Mouse (Mus musculus): ENCODE data around the gene Zfp296. TPM values are rescaled to one million over a fixed set of nuclear protein-coding genes. Genes with fewer than 3 reads are reported as not detected.

The Zfp296 gene
- polyA plus RNA-seq, 1 experiment from 2014 or later = 0.57 TPM

DNA sequence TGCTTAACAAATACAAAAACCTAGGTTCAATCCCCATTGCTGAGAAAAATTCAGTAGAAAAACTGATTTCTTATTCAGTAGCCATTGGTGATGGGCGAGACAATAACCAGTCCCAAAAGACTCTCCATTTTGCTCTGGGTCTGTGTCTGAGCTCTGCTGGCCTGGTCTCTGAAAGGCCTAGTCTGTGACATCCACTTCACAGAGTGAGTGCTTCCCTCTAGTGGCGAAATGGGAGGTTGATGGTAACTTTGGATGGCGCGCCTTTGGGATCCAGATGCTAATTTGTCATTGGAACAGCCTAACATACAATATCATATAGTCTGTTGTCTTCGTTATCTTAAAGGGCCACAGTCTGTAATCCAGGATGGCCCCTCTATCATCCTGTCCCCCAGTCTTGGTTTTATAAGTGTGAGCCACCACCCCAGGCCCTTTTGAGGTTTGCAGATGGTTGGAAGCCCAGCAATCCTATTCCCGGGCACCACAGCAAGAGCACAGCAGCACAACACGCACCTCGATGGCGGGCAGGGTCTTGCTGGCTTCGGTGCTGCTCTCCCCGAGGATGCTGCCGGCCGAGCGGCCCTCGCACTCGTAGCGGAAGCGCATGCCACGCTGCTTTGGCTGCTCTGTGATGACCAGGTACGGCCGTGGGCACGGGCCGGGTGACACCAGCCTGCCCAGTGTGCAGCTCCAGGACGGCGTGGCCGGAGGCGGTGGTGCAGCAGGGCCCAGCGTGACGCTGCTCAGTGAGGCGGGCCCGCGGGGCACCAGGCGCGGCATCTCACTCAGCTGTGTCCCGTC, 42.1 kb downstream of the Zfp296 start:
- H3K4me1 ChIP-seq = peaks cover 5% of the 10 kb centered on the region; the same call in 1 of the 2 replicates
- no peaks in the 10 kb centered on the region for H3K9me3 ChIP-seq
- H3K27ac ChIP-seq (replicated peaks) = no peak overlapping the region
- H3K4me3 ChIP-seq = peak overlapping the region; percentile 24
- peak overlapping the region; percentile 28 for H3K9ac ChIP-seq (replicated peaks)
- peak; percentile 79 for ATAC-seq (replicated peaks)
- H3K36me3 ChIP-seq = no peaks in the 10 kb centered on the region
- peak overlapping the region; percentile 47 for H3K4me2 ChIP-seq (replicated peaks)
- peaks cover 4% of the 10 kb centered on the region; the same call in 1 of the 2 replicates for H3K27me3 ChIP-seq
- WGBS = 10% methylated on average over 35 of the region's 35 CpGs

- Histone ChIP-seq H3K4me2 (replicated peaks) (no peak overlapping the region), H3K4me3 (no peak overlapping the region), H3K4me1 (peaks cover 5% of the 10 kb centered on the region; the same call in 1 of the 2 replicates), H3K9ac (replicated peaks) (no peak overlapping the region), H3K27ac (replicated peaks) (no peak overlapping the region), H3K27me3 (peaks cover 4% of the 10 kb centered on the region; the same call in 1 of the 2 replicates), H3K36me3 (no peaks in the 10 kb centered on the region), H3K9me3 (no peaks in the 10 kb centered on the region)
- 82% methylated on average over 7 of the region's 7 CpGs for WGBS
- ATAC-seq (replicated peaks) = no peak
Observed at GRCm38 (mm10) chr7:19620811-19621210, 43.7 kb downstream of the Zfp296 start.

DNA sequence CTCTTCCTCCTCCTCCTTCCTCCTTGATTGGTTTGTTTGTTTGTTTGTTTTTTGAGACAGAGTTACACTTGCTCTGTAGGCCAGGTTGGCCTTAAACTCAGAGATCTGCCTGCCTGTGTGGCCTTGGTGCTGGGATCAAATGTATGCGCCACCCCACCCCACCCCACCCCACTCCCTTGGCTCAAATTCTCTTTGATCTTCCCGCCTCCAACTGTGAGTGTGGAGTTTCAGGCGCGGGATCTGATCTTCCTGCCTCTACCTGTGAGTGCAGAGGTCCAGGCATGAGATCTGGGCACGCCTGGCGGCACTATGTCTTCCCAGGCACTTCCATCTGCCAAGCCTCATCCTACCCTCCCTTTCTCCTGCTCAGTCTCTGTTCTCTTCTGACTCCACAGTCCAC, 45.2 kb downstream of the Zfp296 start:
- no peak for ATAC-seq (replicated peaks)
- no peak overlapping the region for H3K9ac ChIP-seq (replicated peaks)
- peaks cover 5% of the 10 kb centered on the region; the same call in 1 of the 2 replicates for H3K4me1 ChIP-seq
- H3K4me2 ChIP-seq (replicated peaks) = no peak overlapping the region
- H3K36me3 ChIP-seq = no peaks in the 10 kb centered on the region
- peaks cover 4% of the 10 kb centered on the region; the same call in 1 of the 2 replicates for H3K27me3 ChIP-seq
- H3K27ac ChIP-seq (replicated peaks) = no peak overlapping the region
- WGBS = 38% methylated on average over 6 of the region's 6 CpGs
- no peaks in the 10 kb centered on the region for H3K9me3 ChIP-seq
- no peak overlapping the region for H3K4me3 ChIP-seq

GRCm38 (mm10) chr7:19623433-19623832, 46.3 kb downstream of the Zfp296 start:
- no peak overlapping the region for H3K9ac ChIP-seq (replicated peaks)
- no peaks in the 10 kb centered on the region for H3K36me3 ChIP-seq
- no peak overlapping the region for H3K4me2 ChIP-seq (replicated peaks)
- H3K4me1 ChIP-seq = peaks cover 10% of the 10 kb centered on the region
- H3K4me3 ChIP-seq = no peak overlapping the region
- 79% methylated on average over 2 of the region's 2 CpGs for WGBS
- H3K27ac ChIP-seq (replicated peaks) = no peak overlapping the region
- no peak for ATAC-seq (replicated peaks)
- H3K9me3 ChIP-seq = no peaks in the 10 kb centered on the region
- peaks cover 4% of the 10 kb centered on the region; the same call in 1 of the 2 replicates for H3K27me3 ChIP-seq

- peaks cover 10% of the 10 kb centered on the region; the same call in 1 of the 2 replicates for H3K36me3 ChIP-seq
- H3K27me3 ChIP-seq = no peaks in the 10 kb centered on the region
- no peaks in the 10 kb centered on the region for H3K9me3 ChIP-seq
- no peak overlapping the region for H3K4me2 ChIP-seq (replicated peaks)
- no peak overlapping the region for H3K4me3 ChIP-seq
- WGBS = 72% methylated on average over 3 of the region's 3 CpGs
- H3K4me1 ChIP-seq = peaks cover 15% of the 10 kb centered on the region
- H3K27ac ChIP-seq (replicated peaks) = no peak overlapping the region
- ATAC-seq (replicated peaks) = no peak
- H3K9ac ChIP-seq (replicated peaks) = no peak overlapping the region
Observed at GRCm38 (mm10) chr7:19627721-19628120, 50.6 kb downstream of the Zfp296 start.

- Histone ChIP-seq H3K27ac (replicated peaks) (peak overlapping the region; percentile 74), H3K4me2 (replicated peaks) (peak overlapping the region; percentile 99), H3K4me1 (peaks cover 15% of the 10 kb centered on the region), H3K36me3 (peaks cover 15% of the 10 kb centered on the region), H3K27me3 (no peaks in the 10 kb centered on the region), H3K9ac (replicated peaks) (no peak overlapping the region; the same call in 1 of the 2 replicates), H3K9me3 (no peaks in the 10 kb centered on the region), H3K4me3 (peak overlapping the region; percentile 89)
- ATAC-seq (replicated peaks) = no peak; the same call in 1 of the 2 replicates
- 19% methylated on average over 17 of the region's 17 CpGs for WGBS
Observed at GRCm38 (mm10) chr7:19628192-19628535, 51.1 kb downstream of the Zfp296 start.

DNA sequence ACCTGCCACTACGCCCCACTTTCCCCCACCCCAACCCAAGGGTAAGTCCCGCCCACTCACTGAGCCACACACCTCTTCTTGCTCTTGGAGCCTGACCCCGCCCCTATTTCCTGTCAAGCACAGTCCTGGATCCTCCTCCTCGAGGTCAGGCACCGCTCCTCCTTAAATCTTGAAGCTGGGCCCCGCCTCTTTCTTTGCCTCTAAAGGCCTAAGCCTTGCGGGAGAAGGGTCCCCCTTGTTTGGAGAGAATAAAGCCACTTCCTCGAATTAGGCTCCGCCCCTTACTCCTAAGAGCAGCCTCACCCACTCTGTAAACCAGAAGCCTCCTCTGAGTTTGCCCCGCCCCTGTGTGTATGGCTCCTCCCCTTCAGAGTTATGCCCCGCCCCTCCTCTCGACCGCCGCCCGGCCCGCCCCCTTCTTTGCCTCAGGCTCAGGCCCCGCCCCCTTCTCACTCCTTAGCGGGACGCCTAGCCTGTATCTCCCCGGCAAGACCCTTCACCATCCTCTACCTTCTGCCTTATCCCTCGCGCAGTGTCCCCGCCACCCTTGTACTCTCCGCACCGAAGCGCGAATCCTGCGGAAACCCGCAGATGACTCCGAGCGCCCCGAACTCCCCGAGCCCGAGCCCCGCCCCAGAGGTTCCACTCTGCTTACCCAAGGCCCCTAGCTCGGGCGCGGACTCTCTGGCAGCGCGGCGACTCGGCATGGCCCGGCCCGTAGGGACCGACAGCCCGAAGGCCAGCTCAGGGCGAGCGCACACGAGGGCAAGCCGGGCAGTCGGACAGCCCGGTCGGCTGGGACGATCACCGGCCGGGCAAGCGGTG, 51.7 kb downstream of the Zfp296 start:
- no peaks in the 10 kb centered on the region for H3K9me3 ChIP-seq
- H3K27ac ChIP-seq (replicated peaks) = peak overlapping the region; percentile 74
- no peaks in the 10 kb centered on the region for H3K27me3 ChIP-seq
- peak; percentile 86 for ATAC-seq (replicated peaks)
- peak overlapping the region; percentile 99 for H3K4me2 ChIP-seq (replicated peaks)
- under 1% methylated on average over 57 of the region's 57 CpGs for WGBS
- peak overlapping the region; percentile 89 for H3K4me3 ChIP-seq
- peak overlapping the region; percentile 53 for H3K9ac ChIP-seq (replicated peaks)
- peaks cover 21% of the 10 kb centered on the region for H3K36me3 ChIP-seq
- H3K4me1 ChIP-seq = peaks cover 15% of the 10 kb centered on the region

- H3K27ac ChIP-seq (replicated peaks) = peak within 1 kb of the TSS; percentile 74
- H3K4me1 ChIP-seq = peaks cover 15% of the 10 kb centered on the region
- H3K9ac ChIP-seq (replicated peaks) = peak within 1 kb of the TSS; percentile 53
- H3K27me3 ChIP-seq = no peaks in the 10 kb centered on the region
- H3K4me3 ChIP-seq = peak within 1 kb of the TSS; percentile 89
- peaks cover 27% of the 10 kb centered on the region for H3K36me3 ChIP-seq
- under 1% methylated on average over 35 of the region's 41 CpGs for WGBS
- peak within 1 kb of the TSS; percentile 99 for H3K4me2 ChIP-seq (replicated peaks)
- H3K9me3 ChIP-seq = no peaks in the 10 kb centered on the region
- ATAC-seq (replicated peaks) = peak; percentile 68
Observed at GRCm38 (mm10) chr7:19629361-19629734, 52.3 kb downstream of the Zfp296 start, which contains the start of gene Relb. TSS of gene Relb (minus strand) at chr7:19629438.

Other genes with a start within 250 kb of the Zfp296 start
- 94.6 and 95.4 TPM in 2 replicates for gene Ercc1, start 232.5 kb upstream of the Zfp296 start, polyA plus RNA-seq (2015; fragmentation: Nextera tagmentation; extraction: Ambion mirVana)
- 23.9 and 24.0 TPM in 2 replicates for gene Cd3eap, start 217.8 kb upstream of the Zfp296 start, polyA plus RNA-seq (2015; fragmentation: Nextera tagmentation; extraction: Ambion mirVana)
- gene Ppp1r13l, start 217.5 kb upstream of the Zfp296 start, polyA plus RNA-seq (2015; fragmentation: Nextera tagmentation; extraction: Ambion mirVana) = 2.6 and 2.7 TPM in 2 replicates
- 22.8 and 24.2 TPM in 2 replicates for gene Ercc2, start 195.3 kb upstream of the Zfp296 start, polyA plus RNA-seq (2015; fragmentation: Nextera tagmentation; extraction: Ambion mirVana)
- 2.2 and 2.3 TPM in 2 replicates for gene Klc3, start 173.2 kb upstream of the Zfp296 start, polyA plus RNA-seq (2015; fragmentation: Nextera tagmentation; extraction: Ambion mirVana)
- gene Ckm, start 172.5 kb upstream of the Zfp296 start, polyA plus RNA-seq (2015; fragmentation: Nextera tagmentation; extraction: Ambion mirVana) = 0.19 and 0.31 TPM in 2 replicates
- 18.3 and 18.8 TPM in 2 replicates for gene Mark4, start 118.5 kb upstream of the Zfp296 start, polyA plus RNA-seq (2015; fragmentation: Nextera tagmentation; extraction: Ambion mirVana)
- gene Exoc3l2, start 114.0 kb upstream of the Zfp296 start, polyA plus RNA-seq (2015; fragmentation: Nextera tagmentation; extraction: Ambion mirVana) = 0.17 and 0.29 TPM in 2 replicates
- gene Bloc1s3, start 68.9 kb upstream of the Zfp296 start, polyA plus RNA-seq (2015; fragmentation: Nextera tagmentation; extraction: Ambion mirVana) = 4.9 and 5.4 TPM in 2 replicates
- gene Trappc6a, start 68.9 kb upstream of the Zfp296 start, polyA plus RNA-seq (2015; fragmentation: Nextera tagmentation; extraction: Ambion mirVana) = 35.3 and 43.0 TPM in 2 replicates
- gene Nkpd1, start 59.4 kb upstream of the Zfp296 start, polyA plus RNA-seq (2015; fragmentation: Nextera tagmentation; extraction: Ambion mirVana) = 0.66 and 0.75 TPM in 2 replicates
- gene Ppp1r37, start 14.2 kb upstream of the Zfp296 start, polyA plus RNA-seq (2015; fragmentation: Nextera tagmentation; extraction: Ambion mirVana) = 37.8 and 40.5 TPM in 2 replicates
- 124 and 127 TPM in 2 replicates for gene Gemin7, start 308 bp downstream of the Zfp296 start, polyA plus RNA-seq (2015; fragmentation: Nextera tagmentation; extraction: Ambion mirVana)
- gene Clasrp, start 27.2 kb downstream of the Zfp296 start, polyA plus RNA-seq (2015; fragmentation: Nextera tagmentation; extraction: Ambion mirVana) = 61.3 and 64.9 TPM in 2 replicates
- gene Relb, start 52.2 kb downstream of the Zfp296 start, polyA plus RNA-seq (2015; fragmentation: Nextera tagmentation; extraction: Ambion mirVana) = 2.6 and 2.7 TPM in 2 replicates
- 92.4 and 99.6 TPM in 2 replicates for gene Clptm1, start 87.7 kb downstream of the Zfp296 start, polyA plus RNA-seq (2015; fragmentation: Nextera tagmentation; extraction: Ambion mirVana)
- gene Apoc2, start 100.7 kb downstream of the Zfp296 start, polyA plus RNA-seq (2015; fragmentation: Nextera tagmentation; extraction: Ambion mirVana) = not detected in 2 replicates
- not detected in 2 replicates for gene Gm44805, start 104.1 kb downstream of the Zfp296 start, polyA plus RNA-seq (2015; fragmentation: Nextera tagmentation; extraction: Ambion mirVana)
- gene Apoc4, start 104.2 kb downstream of the Zfp296 start, polyA plus RNA-seq (2015; fragmentation: Nextera tagmentation; extraction: Ambion mirVana) = not detected in 2 replicates
- 1.2 TPM in 2 replicates for gene Apoc1, start 115.4 kb downstream of the Zfp296 start, polyA plus RNA-seq (2015; fragmentation: Nextera tagmentation; extraction: Ambion mirVana)
- 236 and 265 TPM in 2 replicates for gene Apoe, start 121.9 kb downstream of the Zfp296 start, polyA plus RNA-seq (2015; fragmentation: Nextera tagmentation; extraction: Ambion mirVana)
- gene Tomm40, start 138.2 kb downstream of the Zfp296 start, polyA plus RNA-seq (2015; fragmentation: Nextera tagmentation; extraction: Ambion mirVana) = 137 and 147 TPM in 2 replicates
- 42.6 and 45.3 TPM in 2 replicates for gene Nectin2, start 173.2 kb downstream of the Zfp296 start, polyA plus RNA-seq (2015; fragmentation: Nextera tagmentation; extraction: Ambion mirVana)
- gene Bcam, start 193.7 kb downstream of the Zfp296 start, polyA plus RNA-seq (2015; fragmentation: Nextera tagmentation; extraction: Ambion mirVana) = 6.8 TPM in 2 replicates
- not detected in 2 replicates for gene Cblc, start 219.5 kb downstream of the Zfp296 start, polyA plus RNA-seq (2015; fragmentation: Nextera tagmentation; extraction: Ambion mirVana)
- gene Bcl3, start 245.5 kb downstream of the Zfp296 start, polyA plus RNA-seq (2015; fragmentation: Nextera tagmentation; extraction: Ambion mirVana) = 1.0 and 1.3 TPM in 2 replicates